Mouse (Mus musculus) intestine, embryonic 14.5 days (tissue): ENCODE results near the gene Smco3. TPM values are rescaled to one million over a fixed set of nuclear protein-coding genes. Genes with fewer than 3 reads are reported as not detected.

Experiments
- ATAC-seq: fragments of 200-750 bp; cut with Nextera tagmentation; replicated peaks from 2 replicates; pipeline ENCODE4 v1.8.0; 2017; ENCODE audit warnings: low read depth, moderate number of reproducible peaks, moderate TSS enrichment, moderate library complexity; ENCODE audit not compliant: low FRiP score, low TSS enrichment
- DNase-seq: peaks from one replicate; pipeline ENCODE4 v3.0.0-alpha.2; 2018; ENCODE audit warnings: low spot score
- H3K27ac ChIP-seq: fragments of 300-500 bp; sonication (generic); 2 replicates; pipeline ENCODE4 v1.5.1; 2014; ENCODE audit warnings: low read depth, mild to moderate bottlenecking, control low read depth
- H3K27me3 ChIP-seq: fragments of 300-500 bp; sonication (generic); replicated peaks from 2 replicates; pipeline ENCODE4 v1.6.1; 2014; ENCODE audit warnings: low read length, control low read depth; ENCODE audit not compliant: control insufficient read depth, insufficient read depth
- H3K36me3 ChIP-seq: fragments of 300-500 bp; sonication (generic); 2 replicates; pipeline ENCODE4 v1.6.1; 2014; ENCODE audit warnings: low read length, control low read depth; ENCODE audit not compliant: control insufficient read depth, insufficient read depth
- H3K4me1 ChIP-seq: fragments of 300-500 bp; sonication (generic); replicated peaks from 2 replicates; pipeline ENCODE4 v1.6.1; 2014; ENCODE audit warnings: low read length, control low read depth, mixed read lengths; ENCODE audit not compliant: control insufficient read depth, insufficient read depth
- H3K4me2 ChIP-seq: fragments of 300-500 bp; sonication (generic); 2 replicates; pipeline ENCODE4 v1.6.1; 2014; ENCODE audit warnings: low read length
- H3K4me3 ChIP-seq: fragments of 300-500 bp; sonication (generic); 2 replicates; pipeline ENCODE4 v1.5.1; 2014; ENCODE audit warnings: low read depth, low read length, control low read depth, mixed read lengths
- H3K9ac ChIP-seq: fragments of 300-500 bp; sonication (generic); 2 replicates; pipeline ENCODE4 v1.6.1; 2014; ENCODE audit warnings: mild to moderate bottlenecking, low read length
- H3K9me3 ChIP-seq: fragments of 300-500 bp; sonication (generic); 2 replicates; pipeline ENCODE4 v1.6.1; 2016; ENCODE audit warnings: low read length, control low read depth; ENCODE audit not compliant: control insufficient read depth
- WGBS: fragments of 180-500 bp; shearing (Covaris S2); extraction: QIAGEN DNeasy Blood & Tissue Kit; methylation state at CpG from one replicate; pipeline ENCODE4 v1.1.7; 2014; 5-methylcytosine and 5-hydroxymethylcytosine counted together
- polyA plus RNA-seq: library from polyadenylated mRNA; unstranded; fragments of >200 nt; fragmentation: Nextera tagmentation; extraction: Ambion mirVana; gene quantifications from 2 replicates; pipeline ENCODE4 v1.2.1, GENCODE M21; 2014

Gene Smco3
- polyA plus RNA-seq, 1 experiment from 2014 or later: 4.0 TPM

GRCm38 (mm10) chr6:136817549-136817948 is 17.7 kb downstream of the Smco3 start:
- no peak overlapping the region for H3K4me3 ChIP-seq
- H3K9me3 ChIP-seq: no peaks in the 10 kb centered on the region
- H3K4me2 ChIP-seq: no peak overlapping the region
- DNase-seq: no peak
- H3K9ac ChIP-seq: no peak overlapping the region
- WGBS: 95% methylated on average over 3 of the region's 3 CpGs
- H3K27me3 ChIP-seq: no peaks in the 10 kb centered on the region
- no peaks in the 10 kb centered on the region for H3K4me1 ChIP-seq
- peaks cover 99% of the 10 kb centered on the region for H3K36me3 ChIP-seq
- no peak overlapping the region for H3K27ac ChIP-seq
- no peak for ATAC-seq

- H3K36me3 ChIP-seq: peaks cover 99% of the 10 kb centered on the region
Measured at GRCm38 (mm10) chr6:136816826-136817225, 18.4 kb downstream of the Smco3 start.

GRCm38 (mm10) chr6:136815381-136815780 is 19.9 kb downstream of the Smco3 start:
- peaks cover 3% of the 10 kb centered on the region; the same call in 1 of the 2 replicates for H3K4me1 ChIP-seq
- 95% methylated on average over 7 of the region's 7 CpGs for WGBS
- H3K4me2 ChIP-seq: no peak overlapping the region
- no peak overlapping the region for H3K4me3 ChIP-seq
- no peak for ATAC-seq
- no peaks in the 10 kb centered on the region for H3K27me3 ChIP-seq
- no peak for DNase-seq
- H3K9ac ChIP-seq: no peak overlapping the region
- no peak overlapping the region for H3K27ac ChIP-seq
- peaks cover 87% of the 10 kb centered on the region for H3K36me3 ChIP-seq
- no peaks in the 10 kb centered on the region for H3K9me3 ChIP-seq

More at GRCm38 (mm10) chr6:136816826-136817225, 18.4 kb downstream of the Smco3 start:
- Histone ChIP-seq H3K27ac (no peak overlapping the region), H3K4me3 (no peak overlapping the region), H3K4me1 (no peaks in the 10 kb centered on the region), H3K9ac (no peak overlapping the region), H3K9me3 (no peaks in the 10 kb centered on the region), H3K27me3 (no peaks in the 10 kb centered on the region), H3K4me2 (no peak overlapping the region)
- DNase-seq (no peak), ATAC-seq (no peak)
- 95% methylated on average over 21 of the region's 21 CpGs for WGBS

GRCm38 (mm10) chr6:136813117-136813516 is 22.1 kb downstream of the Smco3 start:
- no peak overlapping the region for H3K9ac ChIP-seq
- peaks cover 14% of the 10 kb centered on the region; the same call in 1 of the 2 replicates for H3K4me1 ChIP-seq
- no peak for ATAC-seq
- 45% methylated on average over 4 of the region's 4 CpGs for WGBS
- H3K4me2 ChIP-seq: no peak overlapping the region
- H3K27me3 ChIP-seq: no peaks in the 10 kb centered on the region
- no peak overlapping the region for H3K4me3 ChIP-seq
- H3K9me3 ChIP-seq: no peaks in the 10 kb centered on the region
- H3K27ac ChIP-seq: no peak overlapping the region
- DNase-seq: peak; percentile 53
- peaks cover 64% of the 10 kb centered on the region for H3K36me3 ChIP-seq

- peak; percentile 53 for DNase-seq
- no peak for ATAC-seq
Measured at GRCm38 (mm10) chr6:136811196-136811595, 24.1 kb downstream of the Smco3 start.

GRCm38 (mm10) chr6:136809673-136810072 is 25.6 kb downstream of the Smco3 start:
- Histone ChIP-seq H3K27ac (no peak overlapping the region), H3K36me3 (peaks cover 31% of the 10 kb centered on the region), H3K27me3 (no peaks in the 10 kb centered on the region), H3K4me1 (peaks cover 22% of the 10 kb centered on the region), H3K9me3 (no peaks in the 10 kb centered on the region), H3K9ac (peak overlapping the region; percentile 65; the same call in 1 of the 2 replicates), H3K4me2 (peak overlapping the region; percentile 96), H3K4me3 (peak overlapping the region; percentile 76; the same call in 1 of the 2 replicates)
- 76% methylated on average over 13 of the region's 13 CpGs for WGBS
- no peak for ATAC-seq
- peak; percentile 50 for DNase-seq

More at GRCm38 (mm10) chr6:136811196-136811595, 24.1 kb downstream of the Smco3 start:
- Histone ChIP-seq H3K27ac (no peak overlapping the region), H3K9ac (no peak overlapping the region), H3K27me3 (no peaks in the 10 kb centered on the region), H3K4me1 (peaks cover 17% of the 10 kb centered on the region), H3K9me3 (no peaks in the 10 kb centered on the region), H3K4me3 (no peak overlapping the region), H3K36me3 (peaks cover 45% of the 10 kb centered on the region), H3K4me2 (no peak overlapping the region)
- WGBS: 85% methylated on average over 10 of the region's 10 CpGs

GRCm38 (mm10) chr6:136809077-136809476 is 26.2 kb downstream of the Smco3 start:
- no peak overlapping the region for H3K27ac ChIP-seq
- ATAC-seq (no peak), DNase-seq (peak; percentile 57)
- H3K4me1 ChIP-seq: peaks cover 22% of the 10 kb centered on the region
- WGBS: 30% methylated on average over 14 of the region's 14 CpGs
- no peaks in the 10 kb centered on the region for H3K27me3 ChIP-seq
- H3K4me2 ChIP-seq: peak overlapping the region; percentile 96
- no peaks in the 10 kb centered on the region for H3K9me3 ChIP-seq
- H3K4me3 ChIP-seq: peak overlapping the region; percentile 76
- H3K9ac ChIP-seq: peak overlapping the region; percentile 65
- H3K36me3 ChIP-seq: peaks cover 25% of the 10 kb centered on the region

GRCm38 (mm10) chr6:136808631-136809046 is 26.6 kb downstream of the Smco3 start:
- DNase-seq (peak; percentile 76), ATAC-seq (peak; percentile 4)
- no peaks in the 10 kb centered on the region for H3K27me3 ChIP-seq
- peak overlapping the region; percentile 85 for H3K27ac ChIP-seq
- H3K9ac ChIP-seq: peak overlapping the region; percentile 65
- WGBS: under 1% methylated on average over 28 of the region's 28 CpGs
- peaks cover 22% of the 10 kb centered on the region for H3K4me1 ChIP-seq
- H3K4me2 ChIP-seq: peak overlapping the region; percentile 96
- peak overlapping the region; percentile 76 for H3K4me3 ChIP-seq
- no peaks in the 10 kb centered on the region for H3K9me3 ChIP-seq
- peaks cover 21% of the 10 kb centered on the region for H3K36me3 ChIP-seq

- peak within 1 kb of the TSS; percentile 85 for H3K27ac ChIP-seq
- H3K9ac ChIP-seq: peak within 1 kb of the TSS; percentile 65
- H3K4me3 ChIP-seq: peak within 1 kb of the TSS; percentile 76
- H3K4me2 ChIP-seq: peak within 1 kb of the TSS; percentile 96
- DNase-seq (peak; percentile 100), ATAC-seq (peak; percentile 77)
- peaks cover 14% of the 10 kb centered on the region for H3K36me3 ChIP-seq
- WGBS: under 1% methylated on average over 34 of the region's 34 CpGs
- H3K27me3 ChIP-seq: no peaks in the 10 kb centered on the region
- H3K4me1 ChIP-seq: peaks cover 23% of the 10 kb centered on the region
- no peaks in the 10 kb centered on the region for H3K9me3 ChIP-seq
Measured at GRCm38 (mm10) chr6:136808014-136808417, 27.2 kb downstream of the Smco3 start, which contains the start of gene H2afj. Gene H2afj (plus strand): TSS chr6:136808244.
